Mouse (Mus musculus): Measurements from ENCODE around the gene Rnf181.

GRCm38 (mm10) chr6:72330133-72330532 lies 36.6 kb downstream of the Rnf181 start:
- no peak for TF ChIP-seq FLI1 (IDR thresholded peaks at IDR 0.05; ENCODE audit: low read length)
- no peak for TF ChIP-seq GATA1 (IDR thresholded peaks at IDR 0.05; ENCODE audit: borderline replicate concordance, low read length)

All from megakaryocyte, embryonic 14.5 days (primary cell).